Mouse (Mus musculus): ENCODE data around the gene Shkbp1. TPM values are rescaled to one million over a fixed set of nuclear protein-coding genes. Genes with fewer than 3 reads are reported as not detected.

Gene Shkbp1
- 68.6 and 68.9 TPM in 2 replicates for polyA plus RNA-seq (2016; fragmentation: Nextera tagmentation; extraction: Ambion mirVana)

GRCm38 (mm10) chr7:27355745-27356240 lies at the start of gene Shkbp1:
Shkbp1 (minus strand) TSS chr7:27356019.
- Histone ChIP-seq H3K9ac (peak within 1 kb of the TSS; percentile 74), H3K4me3 (peak within 1 kb of the TSS; percentile 69), H3K36me3 (peaks cover 25% of the 10 kb centered on the region), H3K4me2 (replicated peaks) (peak within 1 kb of the TSS; percentile 77), H3K27me3 (replicated peaks) (peaks cover 20% of the 10 kb centered on the region), H3K27ac (no peak within 1 kb of the TSS), H3K9me3 (no peaks in the 10 kb centered on the region), H3K4me1 (peaks cover 18% of the 10 kb centered on the region)
- 1% methylated on average over 34 of the region's 34 CpGs for WGBS
- ATAC-seq (ENCODE audit: low FRiP score, low read depth), result peak; percentile 93

DNA sequence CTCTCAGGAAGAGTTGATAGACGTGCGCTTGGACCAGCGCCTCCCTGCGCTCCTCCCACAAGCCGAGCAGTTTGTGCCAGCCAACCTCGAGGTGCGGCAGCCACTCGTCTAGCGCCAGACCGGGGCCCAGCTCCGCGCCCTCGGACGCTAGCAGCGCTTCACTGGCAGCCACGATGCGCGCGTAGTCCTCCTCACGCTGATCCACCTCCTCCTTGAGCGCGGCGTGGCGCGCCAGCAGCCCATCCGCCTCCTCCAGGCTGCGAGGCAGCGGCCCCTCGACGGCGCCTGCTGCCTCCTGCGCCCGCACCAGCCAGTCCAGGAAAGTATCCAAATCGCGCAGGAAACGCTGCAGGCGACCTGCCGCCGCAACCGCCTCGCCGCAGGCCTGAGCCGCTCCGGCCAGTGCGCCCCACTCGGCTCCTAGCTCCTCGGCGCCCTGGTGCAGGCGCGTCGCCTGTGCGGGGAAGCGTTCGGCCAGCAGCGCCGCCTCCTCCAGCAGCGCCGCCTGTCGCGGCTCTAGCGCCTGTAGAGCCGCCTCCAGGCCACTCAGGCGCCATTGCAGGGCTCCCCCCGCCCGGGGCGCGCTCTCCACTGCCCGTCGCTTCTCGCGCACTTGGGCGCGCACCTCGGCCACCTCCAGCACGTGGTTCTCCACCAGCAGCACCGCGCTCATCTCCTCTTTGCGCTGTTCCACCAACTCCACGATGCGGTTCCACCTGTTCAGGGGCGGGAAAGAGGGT lies 48.6 kb upstream of the Shkbp1 start:
- no peak overlapping the region for H3K9ac ChIP-seq
- no peak overlapping the region for H3K27ac ChIP-seq
- WGBS, result 6% methylated on average over 81 of the region's 81 CpGs
- ATAC-seq (ENCODE audit: low FRiP score, low read depth), result no peak
- peaks cover 6% of the 10 kb centered on the region; the same call in 1 of the 2 replicates for H3K9me3 ChIP-seq
- H3K4me3 ChIP-seq, result peak overlapping the region; percentile 18
- H3K4me2 ChIP-seq (replicated peaks), result peak overlapping the region; percentile 44
- peaks cover 93% of the 10 kb centered on the region for H3K27me3 ChIP-seq (replicated peaks)
- peaks cover 13% of the 10 kb centered on the region for H3K4me1 ChIP-seq
- no peaks in the 10 kb centered on the region for H3K36me3 ChIP-seq

GRCm38 (mm10) chr7:27402675-27403074 lies 46.9 kb upstream of the Shkbp1 start:
- no peak for ATAC-seq (ENCODE audit: low FRiP score, low read depth)
- no peak overlapping the region for H3K9ac ChIP-seq
- H3K4me1 ChIP-seq, result no peaks in the 10 kb centered on the region
- no peak overlapping the region for H3K4me3 ChIP-seq
- 9% methylated on average over 16 of the region's 16 CpGs for WGBS
- H3K4me2 ChIP-seq (replicated peaks), result no peak overlapping the region
- no peaks in the 10 kb centered on the region for H3K36me3 ChIP-seq
- H3K27ac ChIP-seq, result no peak overlapping the region
- H3K27me3 ChIP-seq (replicated peaks), result peaks cover 87% of the 10 kb centered on the region
- peaks cover 6% of the 10 kb centered on the region; the same call in 1 of the 2 replicates for H3K9me3 ChIP-seq

DNA sequence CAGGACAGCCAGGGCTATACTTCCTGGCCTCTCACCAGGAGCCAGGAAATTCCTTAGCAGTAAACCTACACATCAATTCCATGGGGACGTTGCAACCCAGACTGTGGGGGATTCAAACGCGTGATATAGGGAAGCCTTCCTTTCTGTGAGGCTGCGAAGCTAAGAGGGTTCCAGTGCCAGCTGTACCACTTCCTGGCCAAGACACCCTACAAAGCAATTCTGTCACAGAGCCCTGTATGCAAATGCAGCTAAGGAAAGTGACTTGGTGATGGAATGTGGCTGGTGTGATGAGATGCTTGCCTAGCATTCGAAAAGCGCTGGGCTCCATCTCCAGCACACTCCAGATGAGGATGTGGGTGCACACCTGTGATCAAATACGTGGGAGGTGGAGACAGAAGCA lies 44.7 kb upstream of the Shkbp1 start:
- Histone ChIP-seq H3K36me3 (no peaks in the 10 kb centered on the region), H3K9ac (no peak overlapping the region), H3K9me3 (peaks cover 6% of the 10 kb centered on the region; the same call in 1 of the 2 replicates), H3K27me3 (replicated peaks) (peaks cover 87% of the 10 kb centered on the region), H3K4me2 (replicated peaks) (no peak overlapping the region), H3K4me3 (no peak overlapping the region), H3K4me1 (peaks cover 10% of the 10 kb centered on the region), H3K27ac (no peak overlapping the region)
- 77% methylated on average over 7 of the region's 7 CpGs for WGBS
- no peak for ATAC-seq (ENCODE audit: low FRiP score, low read depth)

- WGBS, result 19% methylated on average over 26 of the region's 26 CpGs
- H3K4me1 ChIP-seq, result peaks cover 10% of the 10 kb centered on the region
- ATAC-seq (ENCODE audit: low FRiP score, low read depth), result peak; percentile 23; the same call in 1 of the 2 replicates
- no peaks in the 10 kb centered on the region for H3K36me3 ChIP-seq
- H3K27me3 ChIP-seq (replicated peaks), result peaks cover 87% of the 10 kb centered on the region
- peak overlapping the region; percentile 85 for H3K4me2 ChIP-seq (replicated peaks)
- no peak overlapping the region for H3K9ac ChIP-seq
- no peak overlapping the region for H3K27ac ChIP-seq
- 0 out of 2 replicates have a peak overlapping the region, but pooled peaks have one; percentile 48 for H3K4me3 ChIP-seq
- no peaks in the 10 kb centered on the region for H3K9me3 ChIP-seq
Measured at GRCm38 (mm10) chr7:27397048-27397949, 41.5 kb upstream of the Shkbp1 start.

- Histone ChIP-seq H3K4me1 (peaks cover 10% of the 10 kb centered on the region), H3K36me3 (no peaks in the 10 kb centered on the region), H3K27ac (no peak overlapping the region), H3K9ac (peak overlapping the region; percentile 54), H3K9me3 (no peaks in the 10 kb centered on the region), H3K4me3 (peak overlapping the region; percentile 48), H3K27me3 (replicated peaks) (peaks cover 83% of the 10 kb centered on the region), H3K4me2 (replicated peaks) (peak overlapping the region; percentile 85)
- 4% methylated on average over 34 of the region's 68 CpGs for WGBS
- peak; percentile 29; the same call in 1 of the 2 replicates for ATAC-seq (ENCODE audit: low FRiP score, low read depth)
Measured at GRCm38 (mm10) chr7:27396184-27397047, 40.6 kb upstream of the Shkbp1 start.

DNA sequence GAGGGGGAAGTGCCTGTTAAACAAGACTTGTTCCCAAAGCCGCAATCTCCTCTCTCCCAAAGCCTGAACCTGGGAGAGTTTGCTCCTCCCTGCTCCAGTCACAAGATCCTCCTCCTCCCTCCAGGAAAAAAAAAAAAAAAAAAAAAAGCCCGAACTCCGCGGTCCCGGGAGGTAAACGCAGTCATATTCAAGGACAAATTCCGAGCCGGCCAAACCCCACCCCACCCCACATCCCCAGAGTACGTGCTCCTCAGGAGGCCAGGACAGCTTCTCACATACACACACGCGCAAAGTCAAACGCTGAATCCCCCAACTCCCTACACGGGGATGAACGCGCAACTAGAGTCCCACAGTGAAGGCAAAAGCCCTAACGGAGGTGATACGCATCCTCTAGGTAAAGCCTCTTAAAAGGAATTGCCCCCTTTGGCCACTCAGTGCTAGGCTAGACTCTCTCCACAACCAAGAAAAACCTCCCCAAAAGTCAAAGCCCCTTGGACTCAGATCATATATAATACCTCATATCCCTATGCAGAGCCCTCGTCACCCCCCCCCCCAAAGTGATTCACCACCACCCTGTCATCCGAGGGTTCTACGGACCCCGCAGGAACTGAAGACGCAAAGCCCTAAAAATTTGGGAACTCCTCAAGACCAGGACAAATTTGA lies 39.8 kb upstream of the Shkbp1 start:
- H3K9ac ChIP-seq, result peak overlapping the region; percentile 54; the same call in 1 of the 2 replicates
- peak overlapping the region; percentile 48 for H3K4me3 ChIP-seq
- peak overlapping the region; percentile 85 for H3K4me2 ChIP-seq (replicated peaks)
- no peak for ATAC-seq (ENCODE audit: low FRiP score, low read depth)
- H3K9me3 ChIP-seq, result no peaks in the 10 kb centered on the region
- no peak overlapping the region for H3K27ac ChIP-seq
- 1% methylated on average over 22 of the region's 22 CpGs for WGBS
- H3K27me3 ChIP-seq (replicated peaks), result peaks cover 83% of the 10 kb centered on the region
- peaks cover 10% of the 10 kb centered on the region for H3K4me1 ChIP-seq
- no peaks in the 10 kb centered on the region for H3K36me3 ChIP-seq

GRCm38 (mm10) chr7:27391416-27391815 lies 35.6 kb upstream of the Shkbp1 start:
- 37% methylated on average over 16 of the region's 16 CpGs for WGBS

DNA sequence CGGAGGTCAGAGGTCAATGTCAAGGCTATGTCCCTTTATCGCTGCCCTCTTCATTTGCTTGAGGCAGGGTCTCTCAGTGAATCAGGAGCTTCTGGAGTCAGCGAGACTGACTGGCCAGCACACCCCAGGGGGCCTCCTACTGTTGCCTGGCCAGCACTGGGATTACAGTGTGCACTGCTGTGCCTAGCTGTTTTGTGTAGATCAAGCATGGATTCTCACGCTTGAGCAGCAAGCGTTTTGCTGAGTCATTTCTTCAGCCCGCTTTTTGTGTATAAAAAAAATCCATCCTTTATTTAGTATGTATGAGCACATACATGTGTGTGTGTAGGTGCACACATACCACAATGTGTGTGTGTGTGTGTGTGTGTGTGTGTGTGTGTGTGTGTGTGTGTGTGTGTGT lies 33.4 kb upstream of the Shkbp1 start:
- no peak overlapping the region for H3K9ac ChIP-seq
- 74% methylated on average over 6 of the region's 6 CpGs for WGBS

More at GRCm38 (mm10) chr7:27391416-27391815, 35.6 kb upstream of the Shkbp1 start:
- Histone ChIP-seq H3K36me3 (no peaks in the 10 kb centered on the region), H3K4me3 (no peak overlapping the region), H3K4me1 (peaks cover 5% of the 10 kb centered on the region), H3K9me3 (no peaks in the 10 kb centered on the region), H3K4me2 (replicated peaks) (no peak overlapping the region), H3K27me3 (replicated peaks) (peaks cover 53% of the 10 kb centered on the region), H3K9ac (no peak overlapping the region), H3K27ac (no peak overlapping the region)
- ATAC-seq (ENCODE audit: low FRiP score, low read depth), result no peak

DNA sequence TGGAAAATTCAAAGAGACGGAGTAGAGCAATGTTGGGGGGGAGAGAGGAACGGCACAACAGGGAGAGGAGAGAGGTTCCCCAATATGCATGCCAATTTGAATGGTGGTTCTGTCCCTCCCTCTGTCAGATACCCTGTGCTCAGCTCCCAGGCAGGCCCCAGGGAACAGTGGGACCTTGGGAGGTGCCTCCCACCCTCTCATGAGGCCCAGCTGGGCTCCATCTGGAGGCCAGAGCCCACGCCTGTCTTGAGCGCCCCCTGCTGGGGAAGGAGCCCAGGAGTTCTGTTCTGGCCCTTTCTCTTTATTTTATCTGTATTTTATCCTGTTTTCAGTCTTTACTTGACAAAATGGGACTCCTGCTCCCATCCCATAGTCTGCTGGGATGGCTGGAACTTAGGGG lies 28.9 kb upstream of the Shkbp1 start:
- 29% methylated on average over 4 of the region's 4 CpGs for WGBS
- no peaks in the 10 kb centered on the region; the same call in 1 of the 2 replicates for H3K27me3 ChIP-seq (replicated peaks)
- no peaks in the 10 kb centered on the region for H3K4me1 ChIP-seq
- ATAC-seq (ENCODE audit: low FRiP score, low read depth), result 0 out of 2 replicates have a peak, but pooled peaks have one; percentile 53
- no peak overlapping the region for H3K4me2 ChIP-seq (replicated peaks)
- no peak overlapping the region for H3K4me3 ChIP-seq
- no peak overlapping the region for H3K27ac ChIP-seq
- H3K9me3 ChIP-seq, result no peaks in the 10 kb centered on the region
- H3K9ac ChIP-seq, result no peak overlapping the region
- no peaks in the 10 kb centered on the region for H3K36me3 ChIP-seq

More for the DNA sequence above, 33.4 kb upstream of the Shkbp1 start:
- H3K4me1 ChIP-seq, result no peaks in the 10 kb centered on the region
- no peak overlapping the region for H3K4me2 ChIP-seq (replicated peaks)
- no peak overlapping the region for H3K27ac ChIP-seq
- H3K27me3 ChIP-seq (replicated peaks), result peaks cover 31% of the 10 kb centered on the region
- no peak for ATAC-seq (ENCODE audit: low FRiP score, low read depth)
- no peaks in the 10 kb centered on the region for H3K9me3 ChIP-seq
- H3K4me3 ChIP-seq, result no peak overlapping the region
- no peaks in the 10 kb centered on the region for H3K36me3 ChIP-seq

- H3K36me3 ChIP-seq, result no peaks in the 10 kb centered on the region
- H3K27me3 ChIP-seq (replicated peaks), result peaks cover 5% of the 10 kb centered on the region
- no peak overlapping the region for H3K4me3 ChIP-seq
- WGBS, result 62% methylated on average over 5 of the region's 5 CpGs
- no peaks in the 10 kb centered on the region for H3K4me1 ChIP-seq
- H3K4me2 ChIP-seq (replicated peaks), result no peak overlapping the region
- H3K27ac ChIP-seq, result no peak overlapping the region
- ATAC-seq (ENCODE audit: low FRiP score, low read depth), result no peak
- H3K9me3 ChIP-seq, result no peaks in the 10 kb centered on the region
- no peak overlapping the region for H3K9ac ChIP-seq
Measured at GRCm38 (mm10) chr7:27384134-27384533, 28.3 kb upstream of the Shkbp1 start.
